Mouse (Mus musculus): ENCODE measurements around the gene Dedd2.

Gene Dedd2

DNA sequence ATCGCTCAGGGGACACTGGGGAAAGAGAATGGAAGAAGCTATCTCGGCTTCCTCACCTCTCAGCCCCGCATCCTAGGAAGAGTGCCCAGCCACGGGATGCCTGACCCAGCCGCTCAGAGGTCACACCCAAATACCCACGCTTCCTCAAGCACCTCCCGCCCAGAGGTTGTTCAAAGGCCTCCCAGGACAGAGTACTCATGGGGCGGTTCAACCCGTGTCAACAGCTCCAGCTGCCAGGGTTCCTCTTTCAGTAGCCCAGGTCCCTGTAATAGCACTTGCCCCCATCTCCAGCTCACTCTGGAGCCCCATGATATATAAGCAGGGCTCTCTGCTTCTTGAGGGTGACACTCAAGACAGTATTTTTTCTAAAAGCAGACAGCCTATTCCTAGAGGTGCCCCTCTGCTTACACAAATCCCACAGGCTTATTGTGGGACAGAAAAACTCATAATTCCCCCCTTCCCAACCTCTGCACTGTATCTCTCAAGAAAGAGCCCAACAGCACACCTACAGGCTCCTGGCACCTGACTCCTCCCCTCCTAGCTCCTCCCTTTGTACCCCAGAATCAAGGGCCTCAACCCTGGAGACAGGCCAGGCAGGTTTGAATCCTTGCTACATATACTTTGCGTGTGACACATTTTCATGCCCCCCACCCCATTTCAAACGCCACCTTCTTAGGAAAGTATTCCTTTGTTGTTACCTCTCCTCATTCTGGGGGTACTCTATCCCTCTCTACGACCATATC lies 2.6 kb downstream of the Dedd2 start:
- DNase-seq, result no peak

DNA sequence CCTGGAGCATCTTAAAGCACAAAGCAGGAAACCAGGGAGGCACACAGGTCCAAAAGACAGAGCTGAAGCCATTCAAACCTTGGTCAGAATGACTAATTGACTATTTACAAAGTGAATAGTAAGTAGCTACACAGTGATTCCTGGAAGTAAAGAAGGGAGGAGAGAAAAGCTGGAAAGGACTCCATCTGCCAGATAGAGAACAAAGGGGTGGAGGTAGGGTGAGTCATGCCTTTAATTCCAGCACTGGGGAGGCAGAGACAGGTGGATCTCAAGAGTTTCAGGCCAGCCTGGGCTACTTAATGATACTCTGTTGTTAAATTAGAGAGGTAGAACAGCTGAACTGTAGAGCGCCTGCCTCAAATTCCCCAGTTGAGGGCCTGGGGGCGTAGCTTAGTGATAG lies 6.2 kb downstream of the Dedd2 start:
- DNase-seq, result no peak

DNA sequence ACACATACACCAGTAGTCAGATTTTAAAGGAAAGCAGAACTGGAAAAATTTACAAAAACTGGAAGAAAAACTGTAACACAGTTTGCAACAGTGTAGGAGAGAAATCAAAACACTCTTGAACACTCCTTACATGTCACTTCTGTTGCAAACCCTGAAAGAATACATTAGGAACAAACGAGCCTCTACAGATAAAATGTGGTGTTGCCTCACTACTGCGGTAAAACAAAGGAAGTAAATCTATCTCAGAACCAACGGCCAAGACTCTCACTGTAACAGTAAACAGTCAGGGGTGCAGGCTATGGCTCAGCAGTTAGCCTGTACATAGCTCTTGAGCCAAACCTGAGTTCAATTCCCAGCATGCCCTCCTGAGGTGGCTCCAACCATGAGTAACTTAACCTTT lies 7.3 kb downstream of the Dedd2 start:
- no peak for DNase-seq

DNA sequence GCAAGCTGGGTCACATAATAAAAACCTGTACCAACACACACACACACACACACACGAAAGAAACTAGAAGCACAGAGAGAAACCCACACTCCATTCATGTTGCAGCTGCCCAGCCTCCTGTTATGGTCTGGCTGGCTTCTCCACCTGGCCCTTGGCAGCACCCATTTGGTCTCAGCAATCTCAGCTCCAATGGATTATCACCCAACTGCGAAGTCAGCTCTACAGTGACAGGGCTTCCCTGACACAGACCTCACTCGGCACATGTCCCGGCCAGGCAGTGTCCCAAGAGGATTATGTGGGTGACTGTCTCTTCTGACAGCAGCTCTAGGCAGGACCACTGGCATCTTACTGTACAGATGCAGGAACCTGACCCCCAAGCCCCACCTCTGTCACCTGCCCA lies 9.9 kb downstream of the Dedd2 start:
- no peak for DNase-seq

GRCm38 (mm10) chr7:25209161-25209622 lies 11.2 kb downstream of the Dedd2 start:
- DNase-seq, result no peak

GRCm38 (mm10) chr7:25206094-25206830 lies 14.2 kb downstream of the Dedd2 start:
- DNase-seq, result no peak

DNA sequence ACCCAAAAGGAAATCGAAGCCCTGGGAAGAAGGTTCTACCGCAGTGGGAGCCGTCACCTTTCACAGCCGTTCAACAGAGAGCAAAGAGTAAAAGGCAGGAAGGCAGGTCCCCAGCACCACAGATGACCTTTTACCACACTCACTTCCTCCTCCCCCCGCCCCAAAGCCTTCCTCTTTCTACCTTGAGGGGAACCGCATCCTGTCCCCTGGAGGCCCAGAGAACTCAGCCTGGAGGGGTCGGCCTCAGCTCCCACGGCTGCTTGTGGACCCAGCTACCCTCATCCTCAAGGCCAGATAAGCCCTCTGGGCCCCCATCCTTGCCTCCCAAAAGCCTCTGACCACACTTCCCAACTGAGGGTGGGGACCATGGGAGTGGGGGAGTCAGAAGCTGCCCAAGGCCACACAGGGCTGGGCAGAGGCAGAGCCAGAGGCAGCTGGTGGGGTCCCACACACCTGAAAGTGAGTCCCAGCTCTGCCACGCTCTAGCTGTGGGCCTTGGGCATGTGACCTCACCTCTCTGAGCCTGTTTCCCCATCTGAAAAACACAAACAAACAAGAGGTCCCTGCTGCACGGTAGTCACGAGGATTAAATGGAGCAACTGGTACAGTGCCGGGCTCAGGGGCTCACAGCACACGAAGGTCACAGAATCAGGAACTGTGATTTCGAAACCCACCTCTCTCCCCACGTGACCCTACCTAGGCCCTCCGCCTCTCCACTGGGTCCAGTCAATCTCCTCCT lies 14.9 kb downstream of the Dedd2 start:
- DNase-seq, result peak; percentile 79

GRCm38 (mm10) chr7:25203624-25204023 lies 16.8 kb downstream of the Dedd2 start:
- no peak for DNase-seq

- DNase-seq, result no peak
These were observed 22.9 kb downstream of the Dedd2 start for GRCm38 (mm10) chr7:25197384-25198018.

DNA sequence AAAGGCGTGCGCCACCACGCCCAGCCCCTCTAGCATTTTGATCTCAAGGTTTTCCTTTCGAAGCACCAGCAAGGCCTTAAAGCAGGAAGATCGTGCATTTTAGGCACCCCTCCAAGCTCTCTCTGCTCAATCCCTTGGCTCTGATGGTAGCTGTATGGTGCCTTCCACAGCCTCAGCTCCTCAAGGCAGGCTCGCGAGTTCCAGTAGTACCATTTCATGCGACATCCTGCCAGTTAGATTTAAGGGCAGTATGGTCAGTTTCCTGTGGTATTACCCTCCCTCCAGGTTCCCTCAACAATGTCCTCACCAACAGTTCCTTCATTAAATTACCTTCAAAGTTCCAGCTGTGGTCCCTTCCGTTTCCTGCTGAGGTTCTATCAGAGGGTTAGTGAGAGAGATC lies 24.3 kb downstream of the Dedd2 start:
- DNase-seq, result no peak

DNA sequence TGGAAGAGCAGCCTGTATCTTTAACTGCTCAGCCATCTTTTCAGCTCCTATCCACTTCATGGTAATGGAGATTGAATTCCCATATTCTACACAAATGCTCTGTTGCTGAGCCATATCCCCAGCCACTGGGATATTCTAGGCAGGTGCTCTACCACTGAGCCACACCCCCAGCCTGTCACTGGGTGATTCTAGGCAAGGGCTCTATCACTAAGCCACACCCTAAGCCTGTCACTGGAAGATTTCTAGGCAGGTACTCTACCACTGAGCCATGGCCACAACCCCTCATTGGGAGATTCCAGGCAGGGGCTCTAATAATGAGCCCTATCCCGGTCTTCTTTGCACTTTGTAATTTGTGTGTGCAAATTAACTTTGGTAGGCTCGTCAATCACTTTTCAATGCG lies 25.3 kb downstream of the Dedd2 start:
- DNase-seq, result no peak

DNA sequence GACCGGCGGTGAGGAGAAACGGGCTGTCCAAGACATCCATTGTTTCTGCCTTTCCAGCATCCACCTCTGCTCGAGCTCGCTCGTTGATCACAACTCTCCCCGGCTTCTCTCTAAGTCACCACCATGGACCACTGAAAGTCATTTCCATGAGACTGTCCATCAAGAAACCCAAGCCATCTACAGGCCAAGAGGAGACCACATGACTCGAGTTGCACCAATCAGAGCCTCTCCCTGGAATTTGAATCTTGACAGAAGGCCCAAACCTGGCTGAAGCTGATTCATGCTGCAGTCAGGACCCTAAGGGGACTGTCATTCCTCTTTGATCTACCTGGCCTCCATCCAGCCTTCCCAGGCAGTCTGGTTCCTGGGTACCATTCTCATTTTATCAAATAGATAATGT lies 28.3 kb downstream of the Dedd2 start:
- no peak for DNase-seq

DNA sequence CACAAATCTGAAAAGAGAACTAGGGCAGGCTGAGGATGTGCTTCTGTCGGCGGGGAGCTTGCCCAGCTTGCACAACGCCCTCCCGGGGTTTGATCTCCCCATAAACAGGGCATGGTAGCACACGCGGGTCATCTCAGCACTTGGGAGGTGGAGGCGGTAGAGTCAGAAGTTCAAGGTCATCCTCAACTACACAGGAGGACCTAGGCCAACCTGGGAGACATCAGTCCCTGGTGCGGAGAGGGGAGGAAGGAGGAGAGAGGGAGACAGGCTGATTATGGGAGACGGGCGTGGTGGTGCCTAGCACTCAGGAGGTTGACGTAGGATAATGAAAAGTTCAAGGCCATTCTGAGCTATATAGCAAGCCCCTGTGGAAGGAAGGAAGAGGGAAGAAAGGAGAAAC lies 29.6 kb downstream of the Dedd2 start:
- no peak for DNase-seq

GRCm38 (mm10) chr7:25187662-25188650 lies 32.5 kb downstream of the Dedd2 start:
- peak; percentile 86 for DNase-seq

DNA sequence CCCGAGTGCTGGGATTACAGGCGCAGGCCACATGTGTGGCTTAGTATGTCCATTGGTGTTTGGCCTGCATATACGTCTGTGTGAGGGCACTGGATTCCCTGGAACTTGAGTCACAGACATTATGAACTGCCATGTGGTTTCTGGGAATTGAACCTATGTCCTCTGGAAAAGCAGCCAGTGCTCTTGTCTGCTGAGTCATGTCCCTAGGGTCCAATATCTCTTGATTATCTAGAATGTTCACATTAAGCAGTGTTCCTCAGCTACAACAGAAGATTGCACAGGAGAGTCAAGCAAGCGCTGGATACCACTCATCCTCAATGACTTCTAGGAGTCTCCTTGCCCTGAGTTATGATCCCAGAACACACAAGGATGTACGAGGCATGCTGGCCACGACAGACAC lies 36.3 kb downstream of the Dedd2 start:
- DNase-seq, result no peak

GRCm38 (mm10) chr7:25181814-25182213 lies 38.6 kb downstream of the Dedd2 start:
- peak; percentile 38 for DNase-seq

DNA sequence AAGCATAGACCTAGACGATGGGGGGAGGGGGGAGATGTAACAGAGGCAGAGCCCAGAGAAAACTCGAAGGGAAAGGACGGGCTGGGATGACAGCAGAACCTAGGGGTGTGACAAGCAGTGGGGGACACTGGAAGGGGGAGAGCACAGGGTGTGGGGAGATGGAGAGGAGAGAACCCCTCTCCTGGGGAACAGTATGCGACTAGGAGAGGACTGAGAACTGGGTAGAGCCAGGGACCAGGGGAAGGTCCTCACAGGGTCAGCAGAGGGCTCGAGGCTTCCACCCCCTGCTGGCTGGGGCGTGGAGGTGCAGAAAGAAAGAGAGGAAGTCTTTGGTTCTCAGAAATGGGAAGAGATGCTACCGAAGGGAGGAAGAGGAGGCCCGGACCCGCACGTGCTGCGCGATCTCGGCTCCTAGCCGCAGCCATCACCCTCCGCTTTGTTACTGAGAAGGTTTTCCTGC lies 39.1 kb downstream of the Dedd2 start:
- peak; percentile 74 for DNase-seq

DNA sequence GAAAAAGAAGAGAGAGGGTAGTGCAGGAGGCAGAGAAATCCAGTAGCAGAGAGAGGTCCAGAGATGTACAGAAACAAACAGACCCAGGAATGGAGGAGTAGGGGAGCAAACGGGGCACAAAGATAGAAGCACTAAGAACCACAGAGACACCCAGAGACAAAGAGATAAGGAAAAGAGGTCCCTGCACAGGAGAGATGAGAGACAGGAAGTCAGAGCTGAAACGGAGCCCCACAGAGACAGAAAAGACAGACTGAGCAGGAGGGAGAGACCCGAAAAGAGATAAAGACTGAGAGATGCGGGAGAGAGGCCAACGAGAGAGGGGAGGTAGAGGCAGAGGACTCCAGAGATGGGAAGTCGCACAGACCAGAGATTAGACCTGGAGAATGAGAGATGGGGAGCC lies 39.9 kb downstream of the Dedd2 start:
- no peak for DNase-seq

- DNase-seq, result peak; percentile 87
These were observed 40.7 kb downstream of the Dedd2 start, which contains the start of gene Pou2f2 for GRCm38 (mm10) chr7:25179606-25180161. Gene Pou2f2 (minus strand): TSS chr7:25179726.

DNA sequence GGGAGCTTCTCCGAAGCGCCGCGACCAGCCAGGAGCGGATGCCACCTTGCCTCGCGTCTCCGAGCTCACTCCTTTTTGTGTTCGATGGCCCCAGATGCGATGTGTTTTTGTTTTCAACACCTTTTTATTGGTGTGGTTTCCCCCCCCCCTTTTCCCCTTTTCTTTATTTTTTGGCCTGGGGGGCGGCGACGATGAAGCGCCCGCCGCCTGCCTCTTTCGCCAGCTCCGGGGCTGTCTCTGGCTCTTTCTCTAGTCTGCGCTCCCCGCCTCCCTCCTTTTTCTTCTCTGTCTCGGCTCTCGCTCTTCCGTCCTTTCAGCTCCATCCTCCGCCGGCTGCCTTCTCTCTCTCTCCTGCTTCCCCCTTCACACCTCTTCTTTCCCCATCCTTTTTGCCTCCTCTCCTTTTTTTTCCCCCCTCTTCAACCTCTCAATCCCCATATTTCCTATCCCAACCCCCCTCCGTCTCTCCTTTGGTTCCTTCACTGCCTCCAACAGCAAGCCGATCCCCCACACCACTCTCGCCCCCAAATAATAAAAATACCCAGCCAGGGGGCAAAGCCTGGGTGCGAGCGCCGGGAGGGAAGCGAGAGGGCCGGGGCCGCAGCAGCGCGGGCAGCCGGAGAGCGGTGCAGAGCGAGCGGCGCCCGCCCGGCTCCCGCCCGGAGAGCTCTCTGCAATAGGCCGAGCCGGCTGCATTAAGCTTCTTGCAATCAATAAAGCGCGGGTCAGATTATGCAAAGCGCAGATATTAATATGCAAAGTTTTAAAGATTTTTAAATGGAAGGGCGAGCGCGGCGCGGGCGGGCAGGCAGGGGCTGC lies 41.4 kb downstream of the Dedd2 start:
- DNase-seq, result peak; percentile 39

All from thymus, postnatal 4 days (tissue).